Mouse (Mus musculus) regulatory T cell (primary cell): Measurements from ENCODE around the gene Tlnrd1.

Source experiments
- in situ Hi-C: fragments of 300-600 bp; cut with MboI, MseI; formaldehyde crosslinking; loops from one replicate; pipeline ENCODE4 v1.15.1; 2025; ENCODE audit warnings: high pct_unique_total_duplicates

Tlnrd1 gene

DNA sequence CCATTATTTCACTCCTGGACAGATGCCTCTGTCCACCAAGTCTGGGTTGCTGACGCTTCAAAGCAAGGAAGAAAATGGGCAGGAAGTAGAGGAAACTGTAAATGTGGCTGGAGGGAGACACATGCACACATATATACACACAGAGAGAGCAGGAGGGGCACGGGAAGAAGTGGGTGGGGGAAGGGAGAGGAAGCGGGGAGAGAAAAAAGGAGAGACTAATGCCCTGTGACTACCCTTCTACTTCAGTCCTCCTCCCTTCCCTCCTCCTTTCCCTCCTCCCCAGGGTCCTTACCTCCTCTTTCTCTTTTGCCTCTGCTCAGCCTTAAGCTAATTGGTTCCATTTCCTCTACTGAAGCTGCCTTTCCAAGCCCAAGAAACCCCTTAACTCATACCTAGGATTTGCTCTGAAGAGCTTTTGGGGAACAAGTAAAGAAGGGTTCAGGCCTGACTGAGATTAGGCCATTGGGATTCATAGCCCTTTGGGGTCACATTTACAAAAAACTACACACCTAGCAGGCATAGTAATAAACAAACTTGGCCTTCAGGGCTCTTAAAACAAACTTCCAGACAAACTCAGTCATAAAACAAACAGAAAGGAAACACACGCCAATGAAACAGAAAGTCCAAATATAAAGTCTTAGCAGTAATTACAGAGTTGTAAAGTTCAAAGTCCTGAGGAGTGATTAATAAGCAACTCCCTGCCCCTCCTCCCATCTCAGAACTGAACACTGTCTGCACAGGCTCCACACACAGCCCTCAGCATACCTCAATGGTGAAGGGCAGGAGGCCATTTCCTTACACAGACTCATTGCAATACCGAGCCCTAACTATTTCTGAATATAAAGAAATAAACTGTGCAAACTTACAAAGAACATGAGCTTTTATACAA, 36.7 kb downstream of the Tlnrd1 start:
- in situ Hi-C loops: no loop called here

DNA sequence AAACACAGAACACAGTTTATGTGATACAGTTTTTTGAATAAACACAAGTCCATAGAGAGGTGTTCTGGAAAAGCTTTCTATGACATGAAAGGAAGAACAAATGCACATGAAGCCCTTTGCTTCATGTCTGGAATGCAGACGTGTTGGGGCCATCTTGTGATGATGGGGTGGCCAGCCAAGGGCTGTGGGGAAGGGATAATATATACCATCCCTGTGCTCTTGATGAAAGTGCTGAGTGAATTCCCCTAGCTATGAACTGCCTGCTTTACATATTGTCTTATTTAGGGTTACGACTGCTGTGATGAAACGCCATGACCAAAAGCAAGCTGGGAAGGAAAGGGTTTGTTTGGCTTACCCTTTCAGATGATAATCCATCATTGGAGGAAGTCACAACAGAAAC, 39.3 kb downstream of the Tlnrd1 start:
- in situ Hi-C loops: no loop called here

DNA sequence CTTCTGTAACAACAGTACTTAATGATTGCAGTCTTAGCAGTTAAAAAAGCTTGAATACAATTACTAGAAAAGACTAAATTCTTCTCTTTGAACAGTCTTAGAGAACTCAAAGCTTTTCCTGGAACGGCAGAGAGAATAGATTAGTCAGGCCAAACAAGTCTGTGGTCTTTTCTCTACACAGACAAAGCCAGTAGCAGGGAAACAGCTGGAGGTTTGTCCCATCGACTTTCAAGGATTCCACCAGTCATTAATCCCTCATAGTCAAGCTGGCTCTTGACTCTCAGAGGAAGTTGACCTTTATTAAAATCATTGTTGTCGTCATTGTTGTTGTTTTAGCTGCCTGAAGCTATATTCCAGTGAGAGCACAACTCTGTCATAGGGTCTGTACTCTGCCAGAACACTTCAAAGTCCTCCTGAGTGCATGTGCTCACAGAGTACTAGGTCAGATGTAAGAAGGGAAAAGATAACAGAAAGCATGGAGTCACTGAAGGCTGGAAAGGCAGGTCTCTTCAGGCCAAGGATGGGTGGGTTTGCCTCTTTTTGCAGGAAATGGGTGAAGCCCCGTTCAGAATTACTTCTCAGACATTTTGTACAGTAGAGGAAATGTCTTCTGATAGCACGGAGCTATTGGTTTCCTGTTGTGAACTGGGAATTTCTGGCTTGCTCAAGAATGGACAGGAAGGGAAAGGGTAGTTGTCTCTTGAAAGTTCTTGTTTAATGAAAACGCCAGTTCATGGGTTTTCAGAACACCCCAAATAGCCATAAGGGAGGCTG, 41.4 kb downstream of the Tlnrd1 start:
- in situ Hi-C loops: no loop called here

DNA sequence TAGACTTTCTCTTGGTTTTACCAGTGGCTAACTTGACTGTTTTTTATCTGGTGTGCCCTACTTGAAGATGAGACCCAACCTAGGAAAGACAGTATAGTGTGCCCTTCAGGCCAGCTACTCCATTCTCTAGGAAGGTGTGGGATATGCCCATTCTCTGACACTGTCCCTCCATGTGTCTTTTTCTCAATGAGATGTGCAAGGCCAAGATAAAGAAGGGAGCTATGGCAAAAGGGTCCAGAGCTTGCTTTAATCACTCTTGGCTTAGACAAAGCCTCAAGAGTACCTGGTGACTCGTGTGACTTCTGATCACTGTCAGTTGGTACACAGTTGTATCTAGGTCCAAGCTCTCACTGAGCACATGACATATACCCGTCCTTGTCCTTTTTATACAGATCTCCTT, 44.0 kb downstream of the Tlnrd1 start:
- in situ Hi-C loops: no loop called here

DNA sequence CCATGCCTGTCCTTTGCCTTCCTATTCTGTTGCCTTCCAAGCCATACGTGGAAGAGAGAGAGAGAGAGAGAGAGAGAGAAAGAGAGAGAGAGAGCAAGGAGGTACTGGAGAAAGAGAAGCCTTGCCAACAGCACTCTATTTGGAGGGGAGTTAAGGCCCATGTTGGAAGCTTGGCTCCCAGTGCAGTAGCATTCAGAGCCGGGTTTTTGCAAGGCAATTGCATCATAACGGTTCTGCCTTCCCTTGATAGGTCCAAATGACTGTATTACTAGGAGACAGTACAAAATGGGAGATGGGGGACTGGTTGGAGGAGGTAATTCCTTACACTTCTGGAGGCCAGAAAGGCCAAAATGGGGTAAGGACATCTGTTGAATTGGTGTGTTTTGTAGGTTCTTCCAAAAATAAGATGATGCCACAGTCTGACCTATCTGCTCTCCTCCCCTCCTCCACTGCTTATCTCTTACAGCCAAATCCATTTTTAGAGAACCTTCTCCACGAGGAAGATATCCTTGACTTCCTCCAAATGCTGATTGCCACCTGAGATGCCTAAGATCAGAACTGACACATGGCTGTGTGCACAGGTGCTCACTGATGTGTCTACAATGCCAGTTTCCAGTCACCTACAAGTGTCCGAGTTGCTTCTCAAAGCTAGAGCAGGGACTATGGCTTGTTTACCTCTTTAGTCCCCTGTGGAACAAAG, 45.4 kb downstream of the Tlnrd1 start:
- in situ Hi-C loops: no loop called here
